Mouse (Mus musculus) C2C12 (cell line): Measurements from ENCODE around the gene Plxnd1. TPM values are rescaled to one million over a fixed set of nuclear protein-coding genes. Genes with fewer than 3 reads are reported as not detected.

ENCODE experiments used
- H3K27me3 ChIP-seq: one replicate; pipeline ENCODE4 v1.6.1; 2011; ENCODE audit not compliant: control insufficient read depth, insufficient read depth, insufficient read length
- H3K36me3 ChIP-seq: one replicate; pipeline ENCODE4 v1.6.1; 2011; ENCODE audit not compliant: control insufficient read depth, insufficient read depth
- H3K4me3 ChIP-seq: one replicate; pipeline ENCODE4 v1.5.1; 2011; ENCODE audit warnings: mild to moderate bottlenecking, control low read depth; ENCODE audit not compliant: poor library complexity, insufficient read depth, severe bottlenecking
- H3K79me2 ChIP-seq: one replicate; pipeline ENCODE4 v1.6.1; 2011; ENCODE audit not compliant: control insufficient read depth, insufficient read depth
- H3K79me3 ChIP-seq: one replicate; pipeline ENCODE4 v1.6.1; 2011; ENCODE audit warnings: low read depth, control low read depth
- H3ac ChIP-seq: one replicate; pipeline ENCODE3; 2011; ENCODE audit warnings: low read depth; ENCODE audit not compliant: control insufficient read depth, insufficient read length
- CEBPB ChIP-seq: IDR thresholded peaks from one replicate; pipeline ENCODE4 v1.6.1; 2011; ENCODE audit warnings: low read depth, mild to moderate bottlenecking, control low read depth, moderate library complexity
- CTCF ChIP-seq: IDR thresholded peaks from one replicate; pipeline ENCODE4 v1.5.1; 2011; ENCODE audit not compliant: control insufficient read depth, insufficient read depth, insufficient read length
- FOSL1 ChIP-seq: IDR thresholded peaks from one replicate; pipeline ENCODE4 v1.8.0; 2011; ENCODE audit warnings: mild to moderate bottlenecking, low read length; ENCODE audit not compliant: poor library complexity, insufficient read depth, severe bottlenecking
- MAX ChIP-seq: IDR thresholded peaks from one replicate; pipeline ENCODE4 v1.6.1; 2011; ENCODE audit warnings: mild to moderate bottlenecking, control low read depth
- MYOD1 ChIP-seq: IDR thresholded peaks from one replicate; pipeline ENCODE4 v1.6.1; 2011; ENCODE audit warnings: low read depth; ENCODE audit not compliant: control insufficient read depth, insufficient read length
- MYOG ChIP-seq: IDR thresholded peaks from one replicate; pipeline ENCODE4 v1.6.1; 2011; ENCODE audit not compliant: control insufficient read depth, insufficient read length; ENCODE audit errors: extremely low read depth
- USF1 ChIP-seq: IDR thresholded peaks from one replicate; pipeline ENCODE4 v1.6.1; 2011; ENCODE audit warnings: low read depth, mild to moderate bottlenecking, control low read depth, moderate library complexity
- polyA plus RNA-seq: library from polyadenylated mRNA; unstranded; fragments of >200 nt; fragmentation: generic; extraction: Trizol; gene quantifications from one replicate; pipeline ENCODE4 v1.2.1, GENCODE M21; 2012; ENCODE audit warnings: missing spikeins

Gene Plxnd1
- polyA plus RNA-seq, 1 experiment: 14.8 TPM

DNA sequence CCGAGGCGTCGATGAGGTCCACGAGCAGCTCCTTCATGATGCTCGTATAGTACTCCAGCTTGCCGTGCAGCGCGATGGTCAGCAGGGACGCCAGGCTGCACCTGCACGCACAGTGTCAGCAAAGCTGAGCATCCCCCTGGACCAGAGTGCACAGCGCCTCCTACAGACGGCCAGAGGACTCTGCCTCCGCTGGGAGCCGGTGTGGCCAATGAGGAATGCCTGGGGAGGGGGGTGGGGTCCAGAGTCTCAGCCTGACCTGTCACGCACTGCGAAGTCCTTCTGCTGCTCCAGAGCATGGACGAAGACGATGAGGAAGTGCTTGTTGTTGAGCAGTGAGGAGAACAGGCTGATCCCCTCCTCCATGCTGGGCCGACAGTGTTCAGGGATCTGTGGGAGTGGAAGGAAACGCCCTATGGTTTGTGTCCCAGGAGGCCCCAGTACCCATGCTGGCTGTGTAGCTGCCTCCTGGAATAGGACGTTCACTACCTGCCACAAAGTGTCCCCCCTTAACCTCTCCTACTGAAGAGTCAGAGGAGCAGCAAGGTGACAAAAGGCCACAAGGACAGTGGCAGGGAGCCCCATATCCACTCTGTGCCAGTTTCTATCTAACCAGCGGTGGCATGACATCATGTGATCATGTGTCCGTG is 32.2 kb downstream of the Plxnd1 start:
- Histone ChIP-seq H3K36me3 (peaks cover 11% of the 10 kb centered on the region), H3K4me3 (no peak overlapping the region), H3ac (no peak overlapping the region), H3K27me3 (no peaks in the 10 kb centered on the region), H3K79me2 (no peaks in the 10 kb centered on the region), H3K79me3 (no peaks in the 10 kb centered on the region)
- TF ChIP-seq CEBPB (no peak), USF1 (no peak), MAX (no peak), FOSL1 (no peak), MYOD1 (no peak), MYOG (no peak), CTCF (no peak)

DNA sequence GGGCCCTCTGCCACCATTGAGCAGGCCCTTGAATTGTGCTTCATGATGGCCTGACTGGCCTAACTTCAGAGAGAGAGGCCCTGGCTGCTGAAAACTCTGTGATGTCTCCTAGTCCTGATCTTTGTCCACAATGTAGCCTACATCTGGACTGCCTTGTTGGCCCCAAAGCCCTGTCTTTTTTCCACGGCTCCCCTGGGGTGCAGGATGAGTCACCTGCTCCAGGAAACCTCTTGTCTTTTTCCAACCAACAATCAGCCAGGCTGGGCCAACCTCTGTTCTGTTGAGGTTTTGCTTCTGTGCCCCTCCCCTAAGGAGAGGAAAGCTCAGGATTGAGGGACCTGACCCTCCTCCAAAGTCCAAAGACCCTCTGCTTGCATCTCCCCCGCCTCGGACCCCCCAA is 33.1 kb downstream of the Plxnd1 start:
- no peak overlapping the region for H3K4me3 ChIP-seq
- peaks cover 11% of the 10 kb centered on the region for H3K36me3 ChIP-seq
- no peaks in the 10 kb centered on the region for H3K79me2 ChIP-seq
- H3ac ChIP-seq: no peak overlapping the region
- no peak for TF ChIP-seq FOSL1
- TF ChIP-seq CEBPB: no peak
- no peak for TF ChIP-seq MAX
- no peak for TF ChIP-seq CTCF
- no peak for TF ChIP-seq MYOG
- no peaks in the 10 kb centered on the region for H3K27me3 ChIP-seq
- H3K79me3 ChIP-seq: no peaks in the 10 kb centered on the region

DNA sequence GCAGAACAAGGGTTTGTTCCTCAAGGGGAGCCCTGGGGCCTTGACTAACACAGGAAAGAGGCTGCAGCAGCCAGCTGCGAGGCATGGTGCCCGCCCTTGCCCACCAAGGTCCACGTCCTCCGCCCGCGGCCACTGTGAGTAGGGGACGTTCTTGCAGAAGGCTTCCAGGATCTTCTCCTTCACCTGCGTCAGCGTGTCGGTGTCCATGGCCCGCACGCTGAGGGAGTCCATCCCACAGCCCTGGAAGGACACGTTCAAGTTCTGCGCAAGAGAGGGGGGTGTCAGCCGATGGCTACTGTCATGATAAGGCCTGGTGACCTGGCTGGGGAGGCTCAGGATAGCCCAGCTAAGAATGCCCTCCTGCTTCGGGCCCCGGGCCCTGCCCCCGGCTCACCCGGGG is 34.5 kb downstream of the Plxnd1 start:
- Histone ChIP-seq H3K4me3 (no peak overlapping the region), H3ac (no peak overlapping the region), H3K27me3 (no peaks in the 10 kb centered on the region), H3K79me2 (no peaks in the 10 kb centered on the region), H3K79me3 (no peaks in the 10 kb centered on the region), H3K36me3 (peaks cover 11% of the 10 kb centered on the region)
- TF ChIP-seq MYOD1 (no peak), USF1 (no peak), FOSL1 (no peak), CTCF (no peak), CEBPB (no peak), MYOG (no peak), MAX (no peak)

DNA sequence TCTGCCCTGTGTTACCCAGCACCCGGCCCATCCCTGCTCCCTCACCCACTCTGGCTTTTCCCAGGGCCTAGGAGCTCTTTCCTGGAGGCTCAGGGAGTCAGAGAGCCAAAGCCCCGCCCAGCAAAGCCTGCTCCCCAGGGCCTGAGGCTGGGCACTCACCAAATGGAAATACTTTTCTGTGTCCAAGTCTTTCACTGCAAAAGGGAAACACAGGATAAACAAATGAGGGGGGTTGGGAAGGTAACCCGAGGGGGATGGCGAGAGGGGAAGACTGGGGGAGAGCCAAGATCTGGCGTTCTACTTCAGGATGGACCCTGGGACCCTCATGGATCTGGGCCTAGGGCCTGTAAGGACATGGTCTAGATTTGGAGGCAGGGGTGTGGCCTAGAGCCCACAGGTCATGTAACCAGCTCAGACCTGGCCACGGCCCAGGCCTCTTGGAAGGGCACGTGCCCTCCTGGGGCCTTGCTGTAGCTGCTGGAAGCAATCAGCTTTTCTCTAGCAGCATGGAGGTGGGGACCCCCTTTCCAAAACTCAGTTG is 35.6 kb downstream of the Plxnd1 start:
- H3K4me3 ChIP-seq: no peak overlapping the region
- no peaks in the 10 kb centered on the region for H3K79me2 ChIP-seq
- TF ChIP-seq CEBPB: no peak
- TF ChIP-seq USF1: peak; percentile 9
- peaks cover 13% of the 10 kb centered on the region for H3K36me3 ChIP-seq
- H3K79me3 ChIP-seq: no peaks in the 10 kb centered on the region
- H3ac ChIP-seq: no peak overlapping the region
- no peaks in the 10 kb centered on the region for H3K27me3 ChIP-seq

DNA sequence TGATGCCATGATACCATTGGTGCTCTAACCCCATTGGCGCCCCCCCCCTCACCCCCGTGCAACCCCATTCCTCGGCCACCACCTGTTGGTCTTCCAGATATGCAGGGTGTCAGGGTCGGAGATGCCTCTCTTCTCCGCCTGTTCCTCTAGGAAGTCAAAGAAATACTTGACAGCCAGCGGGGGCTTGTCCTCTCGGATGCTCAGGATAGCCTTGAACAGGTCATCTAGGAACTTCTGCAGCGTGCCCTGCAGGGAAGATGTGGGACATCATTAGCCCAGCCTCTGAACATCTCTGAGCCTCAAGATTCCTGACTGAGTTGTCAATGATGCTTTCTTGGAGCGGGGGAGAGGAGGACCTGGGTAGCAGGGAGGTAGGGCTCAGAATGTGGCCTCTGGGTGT is 36.4 kb downstream of the Plxnd1 start:
- H3K4me3 ChIP-seq: no peak overlapping the region
- TF ChIP-seq USF1 (no peak), MYOD1 (no peak), CTCF (no peak), MYOG (no peak), CEBPB (no peak), FOSL1 (no peak)
- H3ac ChIP-seq: no peak overlapping the region
- no peaks in the 10 kb centered on the region for H3K79me3 ChIP-seq
- H3K27me3 ChIP-seq: no peaks in the 10 kb centered on the region
- H3K36me3 ChIP-seq: peaks cover 13% of the 10 kb centered on the region
- H3K79me2 ChIP-seq: no peaks in the 10 kb centered on the region

DNA sequence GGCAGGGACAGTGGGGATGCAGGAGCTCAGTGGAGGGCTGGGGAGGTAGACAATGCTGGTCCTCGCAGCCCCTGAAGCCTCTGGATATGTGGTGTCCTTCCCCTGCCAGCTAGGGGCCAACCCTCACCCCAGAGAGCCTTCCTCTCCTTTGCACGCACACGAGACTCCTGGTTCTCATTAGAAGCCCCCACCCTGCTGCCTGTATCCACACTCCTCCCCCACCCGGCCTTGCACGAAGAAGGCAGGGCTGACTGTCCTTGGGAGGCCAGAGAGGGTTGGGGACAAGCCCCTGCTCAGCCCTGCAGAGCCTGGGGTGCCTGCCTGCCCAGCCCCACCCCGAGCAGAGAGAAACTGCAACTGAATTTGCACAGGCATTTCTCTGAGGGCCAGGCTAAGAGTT is 37.1 kb downstream of the Plxnd1 start:
- H3K79me2 ChIP-seq: no peaks in the 10 kb centered on the region
- H3ac ChIP-seq: no peak overlapping the region
- H3K27me3 ChIP-seq: no peaks in the 10 kb centered on the region
- H3K36me3 ChIP-seq: peaks cover 13% of the 10 kb centered on the region
- no peak overlapping the region for H3K4me3 ChIP-seq
- TF ChIP-seq MYOG: no peak
- TF ChIP-seq CTCF: no peak
- no peak for TF ChIP-seq USF1
- TF ChIP-seq CEBPB: no peak
- TF ChIP-seq MYOD1: no peak
- TF ChIP-seq FOSL1: no peak
- TF ChIP-seq MAX: no peak
- no peaks in the 10 kb centered on the region for H3K79me3 ChIP-seq
